Mouse (Mus musculus) ES-Bruce4 (cell line): ENCODE measurements at regions not wholly inside any gene's neighbourhood (a gene's known extent, or its start where the extent isn't known, plus 50 kb on each side); places are given as distances from the start of the nearest gene placed in this dataset.

ENCODE experiments used
- H3K27ac ChIP-seq: 2 replicates; pipeline ENCODE4 v1.5.1; 2012; ENCODE audit warnings: low read length, inconsistent platforms; ENCODE audit not compliant: insufficient read depth
- H3K27me3 ChIP-seq: 2 replicates; pipeline ENCODE4 v1.6.1; 2012; ENCODE audit warnings: mild to moderate bottlenecking, low read length, inconsistent platforms; ENCODE audit not compliant: control insufficient read depth, poor library complexity, insufficient read depth, severe bottlenecking
- H3K36me3 ChIP-seq: 2 replicates; pipeline ENCODE4 v1.6.1; 2012; ENCODE audit warnings: inconsistent platforms, mild to moderate bottlenecking, low read length, moderate library complexity; ENCODE audit not compliant: control insufficient read depth, poor library complexity, insufficient read depth, severe bottlenecking
- H3K4me1 ChIP-seq: one replicate; pipeline ENCODE4 v1.8.1; 2011; ENCODE audit warnings: low read length; ENCODE audit not compliant: control insufficient read depth, insufficient read depth
- H3K4me3 ChIP-seq: 2 replicates; pipeline ENCODE4 v1.5.1; 2011; ENCODE audit warnings: low read depth, mild to moderate bottlenecking, low read length
- H3K9ac ChIP-seq: 2 replicates; pipeline ENCODE4 v1.6.1; 2012; ENCODE audit warnings: low read depth, mild to moderate bottlenecking, inconsistent platforms; ENCODE audit not compliant: poor library complexity, severe bottlenecking
- H3K9me3 ChIP-seq: replicated peaks from 2 replicates; pipeline ENCODE4 v1.6.1; 2012; ENCODE audit warnings: mild to moderate bottlenecking, low read length, inconsistent platforms; ENCODE audit not compliant: control insufficient read depth, poor library complexity, insufficient read depth, severe bottlenecking
- CTCF ChIP-seq: IDR thresholded peaks from one replicate; pipeline ENCODE4 v1.8.1; 2011; ENCODE audit warnings: low read depth, low read length
- EP300 ChIP-seq: IDR thresholded peaks from 2 replicates; pipeline ENCODE4 v1.6.1; 2011; ENCODE audit warnings: low read depth, low read length; ENCODE audit not compliant: insufficient read depth
- POLR2A ChIP-seq: IDR thresholded peaks from one replicate; pipeline ENCODE4 v1.8.1; 2011; ENCODE audit warnings: low read length; ENCODE audit not compliant: insufficient read depth

- TF ChIP-seq CTCF (no peak), EP300 (no peak), POLR2A (no peak)
- no peak overlapping the region for H3K9ac ChIP-seq
- H3K4me3 ChIP-seq: no peak overlapping the region
- no peaks in the 10 kb centered on the region for H3K36me3 ChIP-seq
- no peak overlapping the region for H3K27ac ChIP-seq
- no peaks in the 10 kb centered on the region for H3K27me3 ChIP-seq
- H3K9me3 ChIP-seq: no peaks in the 10 kb centered on the region
- no peaks in the 10 kb centered on the region for H3K4me1 ChIP-seq
These were observed 66.9 kb upstream of the Apob start for GRCm38 (mm10) chr12:7910509-7910908.

DNA sequence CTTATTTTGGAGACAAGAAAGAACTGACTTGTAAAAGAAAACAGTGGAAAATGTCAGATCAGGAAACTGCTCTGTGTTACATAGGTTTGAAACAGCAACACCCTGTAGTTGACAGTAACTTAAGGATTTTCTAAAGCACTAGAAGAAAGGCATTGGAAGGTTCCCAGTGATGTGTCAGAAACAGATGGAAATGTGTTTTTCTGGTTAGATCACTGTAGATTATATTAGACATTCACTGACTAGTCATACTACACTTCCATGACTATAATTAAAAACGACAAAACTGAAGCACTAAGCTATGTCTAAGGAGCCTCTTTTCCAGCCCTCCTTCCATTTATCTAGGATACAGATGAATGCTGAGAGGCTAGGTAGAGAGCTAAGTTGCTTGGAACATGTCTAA lies 59.1 kb upstream of the Apob start:
- Histone ChIP-seq H3K9ac (no peak overlapping the region), H3K27ac (no peak overlapping the region), H3K36me3 (no peaks in the 10 kb centered on the region), H3K9me3 (no peaks in the 10 kb centered on the region), H3K27me3 (no peaks in the 10 kb centered on the region; the same call in 1 of the 2 replicates), H3K4me1 (no peaks in the 10 kb centered on the region), H3K4me3 (no peak overlapping the region)
- TF ChIP-seq EP300 (no peak), POLR2A (no peak), CTCF (no peak)

DNA sequence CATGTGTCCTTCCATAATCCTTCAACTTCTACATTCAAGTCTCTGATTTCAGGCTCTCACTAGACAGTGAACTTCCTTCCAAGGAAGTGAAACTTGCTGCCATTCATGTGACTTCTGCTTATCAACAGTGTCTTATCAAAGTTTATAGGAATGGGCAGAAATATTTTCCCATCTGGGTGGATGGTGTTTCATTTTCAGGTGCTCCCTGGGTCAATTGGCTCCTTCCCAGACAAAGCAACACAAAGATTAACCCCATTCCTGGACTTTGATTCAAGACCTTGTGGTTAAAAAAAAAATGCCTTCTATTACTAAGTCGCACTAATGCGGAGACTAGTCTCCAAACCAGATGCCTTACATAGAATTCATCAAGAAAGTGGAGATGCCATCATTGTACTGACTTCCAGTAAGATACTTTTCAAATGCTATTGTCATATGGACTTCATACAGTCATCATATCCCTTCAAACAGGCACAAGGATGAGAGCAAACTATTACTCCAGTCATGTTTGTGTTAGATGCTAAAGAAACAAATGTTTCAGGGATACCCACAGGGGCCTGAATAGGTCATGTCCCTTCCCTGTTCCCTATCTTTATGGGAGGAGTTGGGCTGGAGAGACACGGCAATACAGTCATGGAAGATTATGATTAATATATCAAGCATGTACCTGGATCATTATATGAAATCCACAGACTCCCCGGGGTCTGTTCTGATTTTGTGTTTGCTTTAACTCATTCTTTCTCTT lies 58.3 kb upstream of the Apob start:
- Histone ChIP-seq H3K9me3 (no peaks in the 10 kb centered on the region), H3K9ac (no peak overlapping the region), H3K36me3 (no peaks in the 10 kb centered on the region), H3K4me1 (no peaks in the 10 kb centered on the region), H3K4me3 (no peak overlapping the region), H3K27me3 (no peaks in the 10 kb centered on the region; the same call in 1 of the 2 replicates), H3K27ac (no peak overlapping the region)
- TF ChIP-seq POLR2A (no peak), EP300 (no peak), CTCF (no peak)

- H3K9ac ChIP-seq: no peak overlapping the region
- H3K4me3 ChIP-seq: no peak overlapping the region
- no peak for TF ChIP-seq EP300
- TF ChIP-seq POLR2A: no peak
- no peak for TF ChIP-seq CTCF
- no peaks in the 10 kb centered on the region; the same call in 1 of the 2 replicates for H3K27me3 ChIP-seq
- no peaks in the 10 kb centered on the region for H3K4me1 ChIP-seq
- H3K27ac ChIP-seq: no peak overlapping the region
- no peaks in the 10 kb centered on the region for H3K36me3 ChIP-seq
- no peaks in the 10 kb centered on the region for H3K9me3 ChIP-seq
These were observed 57.6 kb upstream of the Apob start for GRCm38 (mm10) chr12:7919709-7920324.

GRCm38 (mm10) chr12:7920888-7921287 lies 56.6 kb upstream of the Apob start:
- no peaks in the 10 kb centered on the region; the same call in 1 of the 2 replicates for H3K27me3 ChIP-seq
- H3K4me1 ChIP-seq: no peaks in the 10 kb centered on the region
- H3K9ac ChIP-seq: no peak overlapping the region
- H3K27ac ChIP-seq: no peak overlapping the region
- TF ChIP-seq CTCF: no peak
- TF ChIP-seq POLR2A: no peak
- no peak for TF ChIP-seq EP300
- H3K4me3 ChIP-seq: no peak overlapping the region
- H3K36me3 ChIP-seq: no peaks in the 10 kb centered on the region
- H3K9me3 ChIP-seq: no peaks in the 10 kb centered on the region
